Comparison of ENCODE assay signal across 7 mouse cellular contexts in genomic region chr4:146239252-146240244, GRCm38 (mm10).
DNase-seq lines count a peak whose midpoint lies in the region; ATAC-seq and TF ChIP-seq lines count a peak whose summit lies in the region.
"Not testable (repeated sequence)": the region's sequence is repeated elsewhere in the genome, so short reads cannot be mapped to it uniquely, and the experiment has no call there.

No protein-coding gene starts in this region.

- TF ChIP-seq CTCF in liver, embryonic 14.5 days (IDR thresholded peaks at IDR 0.05; ENCODE audit: low read depth), result not testable (repeated sequence)

- peak; percentile 78 for ATAC-seq in forebrain, embryonic 12.5 days (ENCODE audit: low FRiP score)
- ATAC-seq in heart, embryonic 13.5 days (ENCODE audit: extremely low read depth, insufficient number of reproducible peaks, low FRiP score, low TSS enrichment), result peak; percentile 78
- peak; percentile 86 for ATAC-seq in hindbrain, embryonic 15.5 days (ENCODE audit: low FRiP score, low read depth)
- peak; percentile 98 for ATAC-seq in kidney, embryonic 16.5 days (ENCODE audit: low FRiP score, low TSS enrichment)
- ATAC-seq in liver, embryonic 14.5 days (ENCODE audit: insufficient read depth), result peak; percentile 62
- 0 out of 2 replicates have a peak, but pooled peaks have one; percentile 14 for ATAC-seq in megakaryocyte-erythroid progenitor cell, adult 5-6 weeks (replicated peaks; ENCODE audit: low FRiP score, low TSS enrichment, poor library complexity, severe bottlenecking)
- peak; percentile 86 for ATAC-seq in neural tube, embryonic 13.5 days (ENCODE audit: low read depth)

- TF ChIP-seq EP300 in liver, embryonic 14.5 days (IDR thresholded peaks at IDR 0.05; ENCODE audit: low read depth), result not testable (repeated sequence)

- H3K4me2 ChIP-seq in forebrain, embryonic 12.5 days; heart, embryonic 13.5 days; hindbrain, embryonic 15.5 days; kidney, embryonic 16.5 days (replicated peaks; ENCODE audit: low read depth, low read length); liver, embryonic 14.5 days (ENCODE audit: low read depth); neural tube, embryonic 13.5 days: not testable (repeated sequence)

- H3K9me3 ChIP-seq in forebrain, embryonic 12.5 days; heart, embryonic 13.5 days; hindbrain, embryonic 15.5 days; kidney, embryonic 16.5 days (ENCODE audit: low read length); liver, embryonic 14.5 days (ENCODE audit: control insufficient read depth, low read length); neural tube, embryonic 13.5 days: not testable (repeated sequence)

- not testable (repeated sequence) for H3K27me3 ChIP-seq in forebrain, embryonic 12.5 days; heart, embryonic 13.5 days (replicated peaks); hindbrain, embryonic 15.5 days; kidney, embryonic 16.5 days (ENCODE audit: insufficient read depth, low read length); liver, embryonic 14.5 days (ENCODE audit: control insufficient read depth, insufficient read depth, low read length); neural tube, embryonic 13.5 days

- not testable (repeated sequence) for H3K4me1 ChIP-seq in forebrain, embryonic 12.5 days; heart, embryonic 13.5 days; hindbrain, embryonic 15.5 days (replicated peaks); kidney, embryonic 16.5 days (ENCODE audit: insufficient read depth, low read length); liver, embryonic 14.5 days (replicated peaks; ENCODE audit: control insufficient read depth in 2 of 2, insufficient read depth in 2 of 2, low read length in 1 of 2); neural tube, embryonic 13.5 days (replicated peaks)

- H3K27ac ChIP-seq in forebrain, embryonic 12.5 days; heart, embryonic 13.5 days (replicated peaks); hindbrain, embryonic 15.5 days (replicated peaks); kidney, embryonic 16.5 days (ENCODE audit: low read length); liver, embryonic 14.5 days; neural tube, embryonic 13.5 days (replicated peaks): not testable (repeated sequence)

- not testable (repeated sequence) for DNase-seq in liver, embryonic 14.5 days (ENCODE audit: low read depth in 3 of 3, low spot score in 3 of 3)

- not testable (repeated sequence) for H3K36me3 ChIP-seq in forebrain, embryonic 12.5 days (replicated peaks); heart, embryonic 13.5 days; hindbrain, embryonic 15.5 days; kidney, embryonic 16.5 days (ENCODE audit: insufficient read depth, low read length); liver, embryonic 14.5 days (replicated peaks; ENCODE audit: control insufficient read depth, insufficient read depth, low read depth); neural tube, embryonic 13.5 days

- H3K9ac ChIP-seq in forebrain, embryonic 12.5 days; heart, embryonic 13.5 days; hindbrain, embryonic 15.5 days; kidney, embryonic 16.5 days (replicated peaks; ENCODE audit: low read length); liver, embryonic 14.5 days (replicated peaks); neural tube, embryonic 13.5 days: not testable (repeated sequence)

- not testable (repeated sequence) for H3K4me3 ChIP-seq in forebrain, embryonic 12.5 days (replicated peaks); heart, embryonic 13.5 days; hindbrain, embryonic 15.5 days; kidney, embryonic 16.5 days (ENCODE audit: low read length); liver, embryonic 14.5 days (ENCODE audit: insufficient read depth in 1 of 2, low read depth in 2 of 2, low read length in 2 of 2); neural tube, embryonic 13.5 days

- 3% methylated on average over 34 of the region's 113 CpGs for WGBS in forebrain, embryonic 12.5 days
- WGBS in heart, embryonic 13.5 days, result 1% methylated on average over 31 of the region's 113 CpGs
- WGBS in hindbrain, embryonic 15.5 days, result 4% methylated on average over 22 of the region's 113 CpGs
- 4% methylated on average over 19 of the region's 113 CpGs for WGBS in kidney, embryonic 16.5 days
- 13% methylated on average over 17 of the region's 113 CpGs for WGBS in liver, embryonic 14.5 days (ENCODE audit: insufficient replicate concordance)
- WGBS in neural tube, embryonic 13.5 days, result 4% methylated on average over 30 of the region's 113 CpGs

Comparison
In these comparisons a context has a peak if more than half of its experiments do, and no peak if none do; other contexts are left out.
1. ATAC-seq: peak in every context shown above with its lines; median percentile 98 in kidney, embryonic 16.5 days; 86 in hindbrain, embryonic 15.5 days; 86 in neural tube, embryonic 13.5 days; 78 in forebrain, embryonic 12.5 days; 78 in heart, embryonic 13.5 days; 62 in liver, embryonic 14.5 days; 14 in megakaryocyte-erythroid progenitor cell, adult 5-6 weeks.